Mouse (Mus musculus) stomach, embryonic 15.5 days (tissue): Measurements from ENCODE around the gene Rab11fip3. TPM values are rescaled to one million over a fixed set of nuclear protein-coding genes. Genes with fewer than 3 reads are reported as not detected.
"Not testable (repeated sequence)": the region's sequence is repeated elsewhere in the genome, so short reads cannot be mapped to it uniquely, and the experiment has no call there.

ENCODE experiments used
- ATAC-seq: fragments of 200-750 bp; cut with Nextera tagmentation; 2 replicates; pipeline ENCODE4 v1.8.0; 2017; ENCODE audit warnings: low read depth, moderate number of reproducible peaks, moderate TSS enrichment; ENCODE audit not compliant: insufficient read depth, low FRiP score
- H3K27ac ChIP-seq: fragments of 300-500 bp; sonication (generic); 2 replicates; pipeline ENCODE4 v1.5.1; 2015; ENCODE audit warnings: mild to moderate bottlenecking, inconsistent platforms
- H3K27me3 ChIP-seq: fragments of 300-500 bp; sonication (generic); replicated peaks from 2 replicates; pipeline ENCODE4 v1.6.1; 2015; ENCODE audit warnings: inconsistent platforms
- H3K36me3 ChIP-seq: fragments of 300-500 bp; sonication (generic); 2 replicates; pipeline ENCODE4 v1.6.1; 2015; ENCODE audit warnings: inconsistent platforms
- H3K4me1 ChIP-seq: fragments of 300-500 bp; sonication (generic); 2 replicates; pipeline ENCODE4 v1.6.1; 2015; ENCODE audit warnings: inconsistent platforms
- H3K4me2 ChIP-seq: fragments of 300-500 bp; sonication (generic); 2 replicates; pipeline ENCODE4 v1.6.1; 2015; ENCODE audit warnings: mild to moderate bottlenecking, inconsistent platforms
- H3K4me3 ChIP-seq: fragments of 300-500 bp; sonication (generic); replicated peaks from 2 replicates; pipeline ENCODE4 v1.5.1; 2015; ENCODE audit warnings: inconsistent platforms
- H3K9ac ChIP-seq: fragments of 300-500 bp; sonication (generic); 2 replicates; pipeline ENCODE4 v1.6.1; 2015; ENCODE audit warnings: inconsistent platforms
- H3K9me3 ChIP-seq: fragments of 300-500 bp; sonication (generic); 2 replicates; pipeline ENCODE4 v1.6.1; 2016; ENCODE audit warnings: inconsistent platforms
- WGBS: fragments of 180-500 bp; shearing (Covaris S2); methylation state at CpG from one replicate; pipeline ENCODE4 v1.1.7; 2015; 5-methylcytosine and 5-hydroxymethylcytosine counted together
- polyA plus RNA-seq: library from polyadenylated mRNA; unstranded; fragments of >200 nt; fragmentation: Nextera tagmentation; extraction: Ambion mirVana; gene quantifications from 2 replicates; pipeline ENCODE4 v1.2.1, GENCODE M21; 2015

The Rab11fip3 gene
- polyA plus RNA-seq, 1 experiment from 2014 or later: 11.9 TPM

GRCm38 (mm10) chr17:26110156-26110555, 40.8 kb upstream of the Rab11fip3 start:
- no peak for ATAC-seq
- Histone ChIP-seq H3K9ac (no peak overlapping the region), H3K36me3 (no peaks in the 10 kb centered on the region), H3K4me3 (no peak overlapping the region), H3K27ac (no peak overlapping the region), H3K4me2 (no peak overlapping the region), H3K9me3 (no peaks in the 10 kb centered on the region), H3K4me1 (peaks cover 9% of the 10 kb centered on the region), H3K27me3 (peaks cover 38% of the 10 kb centered on the region)
- WGBS: 43% methylated on average over 4 of the region's 4 CpGs

- Histone ChIP-seq H3K4me3 (no peak overlapping the region), H3K27me3 (peaks cover 3% of the 10 kb centered on the region), H3K9me3 (no peaks in the 10 kb centered on the region), H3K9ac (no peak overlapping the region), H3K36me3 (no peaks in the 10 kb centered on the region), H3K4me1 (no peaks in the 10 kb centered on the region), H3K27ac (no peak overlapping the region), H3K4me2 (no peak overlapping the region)
- ATAC-seq: no peak
- 59% methylated on average over 4 of the region's 4 CpGs for WGBS
These were observed 36.3 kb upstream of the Rab11fip3 start for GRCm38 (mm10) chr17:26105619-26106018.

GRCm38 (mm10) chr17:26101478-26101877, 32.1 kb upstream of the Rab11fip3 start:
- Histone ChIP-seq H3K27me3 (no peaks in the 10 kb centered on the region), H3K4me3 (no peak overlapping the region), H3K27ac (no peak overlapping the region), H3K9ac (no peak overlapping the region), H3K36me3 (no peaks in the 10 kb centered on the region), H3K4me2 (no peak overlapping the region), H3K9me3 (no peaks in the 10 kb centered on the region), H3K4me1 (no peaks in the 10 kb centered on the region)
- no peak for ATAC-seq
- 47% methylated on average over 4 of the region's 4 CpGs for WGBS

GRCm38 (mm10) chr17:26100166-26100565, 30.8 kb upstream of the Rab11fip3 start:
- ATAC-seq: no peak
- 37% methylated on average over 2 of the region's 2 CpGs for WGBS
- H3K27me3 ChIP-seq: no peaks in the 10 kb centered on the region
- no peaks in the 10 kb centered on the region for H3K4me1 ChIP-seq
- no peak overlapping the region for H3K4me2 ChIP-seq
- no peak overlapping the region for H3K27ac ChIP-seq
- H3K36me3 ChIP-seq: no peaks in the 10 kb centered on the region
- H3K4me3 ChIP-seq: no peak overlapping the region
- no peaks in the 10 kb centered on the region for H3K9me3 ChIP-seq
- H3K9ac ChIP-seq: no peak overlapping the region

GRCm38 (mm10) chr17:26099316-26099715, 30.0 kb upstream of the Rab11fip3 start:
- ATAC-seq, H3K36me3 ChIP-seq, H3K9me3 ChIP-seq, H3K27ac ChIP-seq, H3K9ac ChIP-seq, H3K4me2 ChIP-seq, H3K27me3 ChIP-seq, H3K4me3 ChIP-seq, H3K4me1 ChIP-seq: not testable (repeated sequence)
- WGBS: 62% methylated on average over 3 of the region's 3 CpGs

- no peak for ATAC-seq
- Histone ChIP-seq H3K27ac (no peak overlapping the region), H3K27me3 (no peaks in the 10 kb centered on the region), H3K4me2 (no peak overlapping the region), H3K36me3 (no peaks in the 10 kb centered on the region), H3K4me3 (no peak overlapping the region), H3K9me3 (no peaks in the 10 kb centered on the region), H3K9ac (no peak overlapping the region), H3K4me1 (no peaks in the 10 kb centered on the region)
- 87% methylated on average over 7 of the region's 7 CpGs for WGBS
These were observed 29.1 kb upstream of the Rab11fip3 start for GRCm38 (mm10) chr17:26098461-26098860.

- peak; percentile 73 for ATAC-seq
- Histone ChIP-seq H3K4me2 (peak within 1 kb of the TSS; percentile 76), H3K27me3 (no peaks in the 10 kb centered on the region), H3K36me3 (no peaks in the 10 kb centered on the region), H3K4me3 (peak within 1 kb of the TSS; percentile 67), H3K9ac (peak within 1 kb of the TSS; percentile 73), H3K4me1 (no peaks in the 10 kb centered on the region), H3K27ac (peak within 1 kb of the TSS; percentile 77), H3K9me3 (no peaks in the 10 kb centered on the region)
- 1% methylated on average over 47 of the region's 47 CpGs for WGBS
These were observed 25.9 kb upstream of the Rab11fip3 start, which contains the start of gene Nme4 for GRCm38 (mm10) chr17:26095121-26095740. Nme4 (minus strand) TSS chr17:26095602.

- Histone ChIP-seq H3K4me2 (peak overlapping the region; percentile 76), H3K27me3 (no peaks in the 10 kb centered on the region), H3K27ac (peak overlapping the region; percentile 77), H3K9me3 (no peaks in the 10 kb centered on the region), H3K4me3 (peak overlapping the region; percentile 67), H3K9ac (peak overlapping the region; percentile 73), H3K4me1 (no peaks in the 10 kb centered on the region), H3K36me3 (no peaks in the 10 kb centered on the region)
- ATAC-seq: no peak
- WGBS: 23% methylated on average over 9 of the region's 9 CpGs
These were observed 25.3 kb upstream of the Rab11fip3 start for GRCm38 (mm10) chr17:26094531-26095110.

- no peaks in the 10 kb centered on the region for H3K4me1 ChIP-seq
- H3K9me3 ChIP-seq: no peaks in the 10 kb centered on the region
- H3K36me3 ChIP-seq: no peaks in the 10 kb centered on the region
- ATAC-seq: peak; percentile 94
- H3K27ac ChIP-seq: peak within 1 kb of the TSS; percentile 93
- WGBS: 1% methylated on average over 32 of the region's 32 CpGs
- peak within 1 kb of the TSS; percentile 68 for H3K4me2 ChIP-seq
- H3K9ac ChIP-seq: peak within 1 kb of the TSS; percentile 47
- peak within 1 kb of the TSS; percentile 53 for H3K4me3 ChIP-seq
- no peaks in the 10 kb centered on the region for H3K27me3 ChIP-seq
These were observed 20.7 kb upstream of the Rab11fip3 start, which contains the start of gene Decr2 for GRCm38 (mm10) chr17:26089905-26090632. Decr2 (minus strand) TSS chr17:26090337.

GRCm38 (mm10) chr17:26087059-26087564, 17.8 kb upstream of the Rab11fip3 start:
- Histone ChIP-seq H3K27ac (no peak overlapping the region), H3K4me2 (no peak overlapping the region), H3K9me3 (no peaks in the 10 kb centered on the region), H3K27me3 (no peaks in the 10 kb centered on the region), H3K36me3 (no peaks in the 10 kb centered on the region), H3K4me3 (no peak overlapping the region), H3K4me1 (no peaks in the 10 kb centered on the region), H3K9ac (no peak overlapping the region)
- 89% methylated on average over 9 of the region's 9 CpGs for whole genome bisulfite sequencing
- no peak for ATAC-seq

GRCm38 (mm10) chr17:26080867-26081266, 11.5 kb upstream of the Rab11fip3 start:
- no peaks in the 10 kb centered on the region for H3K9me3 ChIP-seq
- H3K27ac ChIP-seq: no peak overlapping the region
- H3K4me2 ChIP-seq: no peak overlapping the region
- no peaks in the 10 kb centered on the region for H3K36me3 ChIP-seq
- no peak overlapping the region for H3K9ac ChIP-seq
- no peaks in the 10 kb centered on the region for H3K4me1 ChIP-seq
- 32% methylated on average over 2 of the region's 2 CpGs for WGBS
- no peak for ATAC-seq
- no peaks in the 10 kb centered on the region for H3K27me3 ChIP-seq
- no peak overlapping the region for H3K4me3 ChIP-seq

- no peak overlapping the region for H3K4me2 ChIP-seq
- H3K4me1 ChIP-seq: no peaks in the 10 kb centered on the region
- H3K27ac ChIP-seq: no peak overlapping the region
- ATAC-seq: no peak
- H3K9ac ChIP-seq: no peak overlapping the region
- WGBS: 59% methylated on average over 2 of the region's 2 CpGs
- no peaks in the 10 kb centered on the region for H3K36me3 ChIP-seq
- H3K4me3 ChIP-seq: no peak overlapping the region
- H3K27me3 ChIP-seq: no peaks in the 10 kb centered on the region
- no peaks in the 10 kb centered on the region for H3K9me3 ChIP-seq
These were observed 9.5 kb upstream of the Rab11fip3 start for GRCm38 (mm10) chr17:26078851-26079250.
